Mouse (Mus musculus) T-cell, adult 2 months (primary cell): ENCODE data around the gene Agrn.

Experiments used
- DNase-seq: peaks from one replicate; pipeline ENCODE4 v3.0.0; 2022; ENCODE audit warnings: low spot score

The Agrn gene

GRCm38 (mm10) chr4:156202462-156202893 lies 5.2 kb upstream of the Agrn start:
- no peak for DNase-seq

DNA sequence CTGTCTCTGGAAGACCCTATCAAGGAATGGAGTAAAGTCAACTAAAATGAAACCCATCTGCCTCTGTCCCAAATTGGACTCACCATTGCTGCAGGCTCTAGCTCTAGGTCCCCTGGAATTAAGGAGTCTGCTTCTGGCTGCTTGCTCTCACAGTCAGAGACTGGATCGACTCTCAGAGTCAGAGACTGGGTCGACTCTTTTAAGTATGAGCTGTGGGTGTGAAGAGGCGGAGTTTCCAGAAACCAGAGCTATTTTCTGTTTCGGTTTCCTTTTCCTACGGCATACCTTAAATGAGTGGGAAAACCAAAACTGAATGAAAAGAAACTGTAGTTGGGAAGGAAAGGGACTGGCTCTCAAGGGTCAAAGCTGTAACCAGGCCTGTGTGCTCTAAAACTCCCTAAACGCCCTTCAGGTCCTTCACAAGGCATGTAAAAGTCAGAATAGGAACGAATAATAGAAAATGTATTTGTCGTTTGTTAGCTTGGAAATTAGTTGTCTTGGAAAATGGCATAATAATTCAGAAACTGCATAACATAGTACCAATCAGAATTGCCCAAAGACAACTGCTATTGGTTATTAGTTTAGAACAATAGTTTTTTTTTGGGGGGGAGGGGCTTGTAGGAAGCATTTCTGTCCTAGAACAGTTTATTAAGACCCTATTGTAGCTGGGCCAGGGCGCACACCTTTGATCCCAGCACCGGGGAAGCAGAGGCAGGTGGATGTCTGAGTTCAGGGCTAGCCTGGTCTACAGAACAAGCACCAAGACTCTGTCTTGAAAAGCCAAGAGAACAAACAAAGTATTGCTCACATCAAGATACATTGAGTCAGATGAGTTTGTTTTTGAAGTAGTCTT lies 3.6 kb upstream of the Agrn start, which contains the start of gene Isg15:
Gene Isg15, minus strand, starts transcription at position 196 of the 853 bp plus-strand sequence.
- DNase-seq, result peak; percentile 63

GRCm38 (mm10) chr4:156197829-156198205 lies 529 bp upstream of the Agrn start:
- DNase-seq, result peak; percentile 28

DNA sequence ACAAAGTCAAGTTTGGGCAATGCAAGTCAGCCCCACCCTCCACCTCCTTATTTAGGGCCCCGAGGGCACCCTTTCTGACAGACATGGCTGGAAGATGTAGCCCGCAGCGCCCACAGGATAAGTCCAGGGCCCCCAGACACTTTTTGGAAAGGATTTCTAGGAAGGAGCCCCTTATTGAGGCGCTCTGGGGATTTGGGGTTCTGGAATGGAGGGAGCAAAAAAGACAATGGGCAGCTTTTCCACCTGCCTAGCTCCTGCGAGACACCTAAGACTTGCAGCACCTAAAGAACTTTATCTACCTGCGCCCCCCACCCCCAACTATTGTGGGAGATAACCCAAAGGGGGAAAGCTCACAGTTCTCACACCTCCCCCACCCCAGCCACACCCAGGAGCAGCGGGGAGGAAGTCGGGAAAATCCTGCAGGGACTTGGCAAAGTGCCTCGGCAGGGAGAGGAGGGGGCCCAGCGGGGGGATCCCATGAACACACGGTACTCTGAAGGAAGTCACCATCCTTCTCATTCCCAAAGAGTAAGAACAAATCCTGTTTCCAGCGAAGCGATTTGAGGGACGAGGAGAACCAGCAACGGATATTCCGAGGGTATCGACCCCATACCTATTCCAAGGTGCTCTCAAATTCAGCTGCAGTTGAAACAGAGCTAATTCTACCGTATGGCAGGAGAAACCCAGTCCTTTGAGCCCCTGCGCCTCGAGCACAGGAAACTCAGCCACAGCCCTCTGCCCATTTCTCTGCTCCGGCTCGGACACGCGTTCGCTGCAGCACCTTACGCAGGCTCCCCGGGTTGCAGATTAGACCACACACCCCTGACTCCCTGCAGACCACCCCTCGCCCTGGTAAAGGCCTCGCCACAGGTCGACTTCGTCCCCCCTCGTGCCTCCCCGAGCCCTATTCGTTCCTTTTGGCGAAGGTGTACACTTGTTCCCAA lies 1.1 kb downstream of the Agrn start:
- DNase-seq, result no peak

DNA sequence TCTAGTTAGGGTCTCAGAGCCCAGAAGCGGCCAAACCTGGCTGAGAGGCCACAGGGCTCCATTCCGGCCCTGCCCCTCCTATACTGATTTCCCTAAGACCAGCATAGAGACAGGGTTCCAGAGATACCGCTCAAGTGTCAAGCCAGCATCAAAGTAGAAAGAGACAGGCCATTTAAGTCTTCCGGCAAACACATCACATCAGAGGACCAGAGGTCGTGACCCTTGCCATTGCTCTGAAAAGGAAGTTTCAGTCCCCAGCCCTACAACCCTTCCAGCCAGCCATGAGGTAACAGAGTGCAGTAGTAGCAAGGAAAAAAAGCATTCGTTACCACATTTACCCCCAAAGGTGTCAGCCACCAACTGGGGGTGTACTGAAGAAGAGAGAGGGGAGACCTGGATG lies 2.9 kb downstream of the Agrn start:
- DNase-seq, result no peak

DNA sequence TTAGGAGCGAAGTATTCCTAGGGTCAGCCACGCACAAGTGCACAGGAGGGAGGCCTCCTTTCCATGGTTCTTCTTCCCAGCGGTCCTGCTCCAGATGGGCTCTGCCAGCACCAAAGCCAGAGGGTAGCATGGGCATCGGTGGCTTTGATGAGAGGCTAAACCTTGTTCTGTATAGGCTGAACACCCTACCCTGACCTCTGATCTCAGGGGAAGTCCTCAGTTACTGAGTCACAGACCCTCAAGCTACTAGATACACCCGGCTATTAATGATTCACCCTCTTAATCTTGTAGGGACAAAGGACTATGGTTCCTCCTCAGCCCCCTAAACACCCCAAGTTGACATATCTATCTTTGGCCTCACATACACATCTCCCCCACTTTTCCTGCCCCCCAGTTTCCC lies 3.4 kb downstream of the Agrn start:
- no peak for DNase-seq

- no peak for DNase-seq
Measured at GRCm38 (mm10) chr4:156193200-156193590, 4.1 kb downstream of the Agrn start.

DNA sequence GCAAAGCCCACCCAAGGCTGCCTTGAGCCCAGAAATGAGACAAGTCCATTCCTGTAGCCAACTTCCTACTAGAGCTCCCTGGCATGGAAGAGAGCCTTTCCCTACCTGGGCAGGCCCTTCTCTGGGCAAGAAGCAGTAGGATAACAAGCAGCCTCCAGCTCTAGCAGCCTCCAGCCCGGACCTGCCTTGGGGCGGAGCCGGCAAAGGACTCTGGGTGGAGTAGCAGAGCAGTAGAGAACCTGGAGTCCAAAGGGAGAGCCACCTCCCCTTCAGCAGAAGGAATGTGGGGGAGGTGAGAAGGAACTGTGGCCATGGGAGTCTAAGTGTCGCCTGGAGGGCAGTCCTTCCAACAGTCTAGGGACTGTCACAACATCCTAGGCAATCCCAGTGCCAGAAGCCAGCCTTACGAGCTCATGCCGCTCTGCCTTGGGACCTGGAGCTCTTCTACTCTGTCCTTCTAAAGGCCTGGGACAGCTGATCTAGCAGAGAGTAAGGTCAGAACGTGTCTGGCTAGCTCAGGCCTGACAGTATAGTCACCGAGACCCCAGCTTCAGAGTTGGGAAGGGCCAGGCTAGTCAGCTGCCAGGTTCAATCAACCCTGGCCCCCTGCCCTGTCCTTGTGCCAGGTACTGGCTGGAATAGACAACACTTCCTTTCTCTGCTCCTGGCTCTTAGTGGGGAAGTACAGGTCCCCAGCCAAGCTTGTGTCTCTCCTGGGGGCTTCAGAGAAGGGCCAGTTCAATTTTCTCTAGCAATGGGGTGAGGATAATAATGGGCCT lies 4.7 kb downstream of the Agrn start:
- no peak for DNase-seq

- no peak for DNase-seq
Measured at GRCm38 (mm10) chr4:156188811-156189323, 8.4 kb downstream of the Agrn start.

- no peak for DNase-seq
Measured at GRCm38 (mm10) chr4:156188162-156188810, 9.0 kb downstream of the Agrn start.

DNA sequence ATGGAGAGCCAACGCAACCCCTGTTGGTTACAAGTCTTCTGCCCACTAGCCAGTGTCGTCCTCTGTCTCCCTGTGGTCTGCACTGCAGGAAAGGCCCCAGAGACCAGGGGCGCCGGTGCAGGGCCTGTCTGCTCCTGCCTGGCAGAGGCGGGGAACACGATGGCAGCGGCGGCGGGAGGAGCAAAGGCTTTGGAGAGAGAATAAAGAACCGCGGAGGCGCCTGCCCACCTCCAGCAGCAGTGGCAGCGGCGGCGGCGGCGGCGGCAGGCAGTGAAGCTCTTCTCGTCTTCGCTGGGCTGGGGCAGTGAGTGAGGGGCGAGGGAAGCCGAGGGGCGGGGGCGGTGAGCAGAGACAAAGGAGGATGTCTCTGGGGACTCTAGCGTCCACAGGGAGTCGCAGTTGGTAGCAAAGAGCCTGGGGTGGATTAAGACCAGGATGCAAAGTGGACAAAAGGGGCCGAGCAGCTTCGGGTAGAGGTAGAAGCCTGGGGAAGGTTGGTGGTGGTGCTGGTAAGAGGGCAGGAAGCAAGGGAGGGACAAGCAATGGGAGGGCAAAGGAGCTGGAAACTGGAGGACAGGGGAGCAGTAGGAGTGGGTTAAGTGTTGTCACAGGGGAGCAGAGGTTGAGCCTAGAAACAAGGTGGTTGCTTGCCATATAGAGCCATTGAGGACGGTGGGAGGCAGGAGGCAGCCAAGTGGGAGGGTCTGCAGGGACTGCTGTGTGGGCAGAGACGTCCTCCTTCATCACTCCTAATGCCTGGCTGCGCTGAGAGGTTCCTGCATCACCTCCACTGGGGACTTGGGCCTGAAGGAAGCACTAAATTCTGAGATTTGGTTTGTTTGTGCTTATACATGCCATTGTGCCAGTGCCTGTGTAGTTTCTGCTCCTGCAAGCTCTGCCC lies 11.1 kb downstream of the Agrn start:
- no peak for DNase-seq

- DNase-seq, result no peak
Measured at GRCm38 (mm10) chr4:156185456-156185949, 11.8 kb downstream of the Agrn start.

- no peak for DNase-seq
Measured at GRCm38 (mm10) chr4:156184291-156184954, 12.9 kb downstream of the Agrn start.

DNA sequence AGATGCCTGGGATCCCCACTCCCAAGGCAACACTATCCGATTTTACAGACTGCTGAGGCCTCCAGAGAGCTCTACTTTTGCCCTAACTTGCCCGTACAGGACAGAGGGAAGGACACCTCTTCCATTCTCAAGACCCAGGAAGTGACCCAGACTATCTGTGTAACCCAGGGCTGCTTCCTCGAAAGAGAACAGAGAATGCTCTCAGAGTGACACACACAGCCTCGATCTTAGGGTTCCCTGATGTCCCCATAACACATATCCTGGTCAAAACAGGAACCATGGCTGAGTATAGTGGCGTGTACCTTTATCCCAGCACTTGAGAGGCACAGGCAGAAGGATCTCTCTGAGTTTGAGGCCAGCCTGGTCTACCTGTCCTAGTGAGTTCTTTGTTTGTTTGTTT lies 13.5 kb downstream of the Agrn start:
- DNase-seq, result no peak

- no peak for DNase-seq
Measured at GRCm38 (mm10) chr4:156177630-156178029, 19.7 kb downstream of the Agrn start.

DNA sequence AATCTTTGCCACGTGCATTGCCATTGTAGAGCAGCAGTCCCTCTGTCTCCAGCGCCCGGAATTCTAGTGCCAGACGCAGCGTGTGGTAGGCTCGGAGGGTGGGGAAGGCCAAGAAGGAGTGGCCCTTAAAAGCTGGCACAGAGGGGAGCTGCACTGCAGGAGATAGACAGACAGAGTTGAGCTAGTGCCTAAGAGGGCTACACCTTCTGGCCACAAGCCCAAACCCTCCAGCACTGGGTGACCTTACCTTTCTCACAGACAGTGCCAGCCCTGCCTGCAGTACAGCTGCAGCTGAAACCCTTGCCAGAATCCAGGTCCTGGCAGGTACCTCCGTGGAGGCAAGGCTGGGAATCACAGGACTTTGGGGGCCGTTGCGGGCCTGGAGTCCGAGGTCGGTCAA lies 25.5 kb downstream of the Agrn start:
- DNase-seq, result no peak

DNA sequence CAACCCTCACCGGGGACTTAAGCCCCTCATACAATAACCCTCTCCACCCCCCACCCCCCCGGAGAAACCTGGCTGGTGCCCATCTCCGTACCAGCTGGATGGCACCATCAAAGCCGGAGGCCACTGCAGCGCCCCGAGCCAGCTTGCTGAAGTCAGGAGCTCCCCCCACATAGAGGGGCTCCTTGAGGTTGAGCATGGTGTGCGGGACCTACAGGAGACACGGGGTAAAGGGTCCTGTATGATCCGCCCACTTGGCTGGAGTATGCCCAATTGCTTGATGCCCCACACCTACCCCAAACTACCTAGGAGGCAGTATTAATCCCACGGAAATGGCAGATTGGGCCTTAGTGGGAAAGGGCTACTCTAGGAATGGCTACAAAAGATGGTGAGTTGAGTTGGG lies 28.2 kb downstream of the Agrn start:
- no peak for DNase-seq

DNA sequence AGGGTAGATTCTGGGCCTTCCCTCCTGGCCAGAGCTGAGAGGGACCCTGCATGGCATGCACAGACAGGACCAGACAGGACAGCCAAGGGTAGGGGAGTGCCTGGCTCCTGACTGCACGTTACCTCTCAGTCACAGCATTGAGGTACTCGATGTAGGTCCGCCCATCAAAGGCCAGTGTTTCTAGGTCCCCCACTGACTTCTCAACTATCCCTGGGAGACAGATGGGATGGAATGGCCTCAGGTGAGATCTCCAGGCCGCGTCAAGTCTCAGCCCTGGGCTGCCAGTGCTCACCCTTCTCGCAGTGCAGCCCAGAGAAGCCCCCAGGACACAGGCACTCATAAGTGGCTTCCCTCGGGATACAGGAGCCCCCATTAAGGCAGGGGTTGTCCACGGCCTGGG lies 28.7 kb downstream of the Agrn start:
- no peak for DNase-seq

- DNase-seq, result peak; percentile 8
Measured at GRCm38 (mm10) chr4:156166477-156166876, 30.8 kb downstream of the Agrn start.

GRCm38 (mm10) chr4:156154771-156155170 lies 42.5 kb downstream of the Agrn start:
- DNase-seq, result no peak
